Mouse (Mus musculus) ES-Bruce4 (cell line): ENCODE measurements around the gene Fgfr2.

Experiments
- CTCF ChIP-seq: IDR thresholded peaks from one replicate; pipeline ENCODE4 v1.8.1; 2011; ENCODE audit warnings: low read depth, low read length
- POLR2A ChIP-seq: IDR thresholded peaks from one replicate; pipeline ENCODE4 v1.8.1; 2011; ENCODE audit warnings: low read length; ENCODE audit not compliant: insufficient read depth

DNA sequence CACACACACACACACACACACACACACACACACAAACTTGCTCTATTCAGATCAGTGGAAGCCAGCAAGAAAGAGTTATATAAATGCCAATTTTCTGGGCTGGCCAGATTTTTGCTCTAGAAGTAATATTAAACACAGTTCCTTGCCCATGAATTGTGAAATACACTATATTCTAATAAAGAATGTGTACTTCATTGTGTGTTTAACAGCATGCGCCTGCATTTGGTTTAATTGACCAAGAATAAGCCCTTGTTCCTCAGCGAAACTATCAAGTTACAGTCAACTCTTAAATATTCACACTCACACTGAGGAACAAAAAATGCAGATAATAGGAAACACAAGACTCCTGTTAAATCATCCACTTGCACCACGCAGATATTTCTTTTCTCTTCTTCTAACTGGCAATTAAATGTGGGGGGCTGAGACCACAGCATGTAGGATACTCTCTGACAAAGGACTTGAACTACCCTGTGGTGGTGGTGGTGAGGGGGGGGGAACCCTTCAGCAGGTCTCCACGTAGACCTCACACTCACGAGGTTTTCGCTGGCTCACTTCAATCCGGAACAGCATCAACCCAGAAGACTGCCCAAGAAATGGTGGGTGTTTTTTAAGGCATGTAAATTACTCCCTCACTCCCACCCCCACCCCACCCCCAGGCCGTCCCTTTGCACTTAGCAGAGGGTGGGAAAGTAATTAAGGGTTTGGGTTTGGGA is 2865.0 kb downstream of the Fgfr2 start:
- TF ChIP-seq POLR2A (no peak), CTCF (no peak)
